Mouse (Mus musculus) fat pad, adult 2 months (tissue): Measurements from ENCODE around the gene Car14.

Experiments
- DNase-seq: peaks from one replicate; pipeline ENCODE4 v3.0.0-alpha.2; 2011; ENCODE audit warnings: low read depth, low spot score; ENCODE audit errors: extremely low read depth

The Car14 gene

DNA sequence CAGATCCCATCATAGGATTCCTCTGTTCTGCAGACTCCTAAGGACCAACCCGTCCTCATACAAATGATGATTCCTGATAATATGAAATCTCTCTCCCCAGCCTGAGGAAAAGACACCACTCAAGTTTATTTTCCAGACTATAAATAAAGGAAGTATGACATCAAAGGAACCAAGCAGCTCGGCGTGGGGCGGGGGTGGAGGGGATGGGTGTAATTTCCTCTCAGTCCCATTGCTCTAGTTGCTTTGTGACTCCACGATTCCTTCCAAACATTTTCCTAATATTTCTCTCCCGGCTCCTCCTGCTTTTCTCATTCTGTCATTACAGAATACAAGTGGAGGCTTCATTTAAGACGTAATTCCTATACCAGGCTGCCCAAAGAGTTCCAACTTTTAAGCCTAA is 11.4 kb downstream of the Car14 start:
- no peak for DNase-seq

DNA sequence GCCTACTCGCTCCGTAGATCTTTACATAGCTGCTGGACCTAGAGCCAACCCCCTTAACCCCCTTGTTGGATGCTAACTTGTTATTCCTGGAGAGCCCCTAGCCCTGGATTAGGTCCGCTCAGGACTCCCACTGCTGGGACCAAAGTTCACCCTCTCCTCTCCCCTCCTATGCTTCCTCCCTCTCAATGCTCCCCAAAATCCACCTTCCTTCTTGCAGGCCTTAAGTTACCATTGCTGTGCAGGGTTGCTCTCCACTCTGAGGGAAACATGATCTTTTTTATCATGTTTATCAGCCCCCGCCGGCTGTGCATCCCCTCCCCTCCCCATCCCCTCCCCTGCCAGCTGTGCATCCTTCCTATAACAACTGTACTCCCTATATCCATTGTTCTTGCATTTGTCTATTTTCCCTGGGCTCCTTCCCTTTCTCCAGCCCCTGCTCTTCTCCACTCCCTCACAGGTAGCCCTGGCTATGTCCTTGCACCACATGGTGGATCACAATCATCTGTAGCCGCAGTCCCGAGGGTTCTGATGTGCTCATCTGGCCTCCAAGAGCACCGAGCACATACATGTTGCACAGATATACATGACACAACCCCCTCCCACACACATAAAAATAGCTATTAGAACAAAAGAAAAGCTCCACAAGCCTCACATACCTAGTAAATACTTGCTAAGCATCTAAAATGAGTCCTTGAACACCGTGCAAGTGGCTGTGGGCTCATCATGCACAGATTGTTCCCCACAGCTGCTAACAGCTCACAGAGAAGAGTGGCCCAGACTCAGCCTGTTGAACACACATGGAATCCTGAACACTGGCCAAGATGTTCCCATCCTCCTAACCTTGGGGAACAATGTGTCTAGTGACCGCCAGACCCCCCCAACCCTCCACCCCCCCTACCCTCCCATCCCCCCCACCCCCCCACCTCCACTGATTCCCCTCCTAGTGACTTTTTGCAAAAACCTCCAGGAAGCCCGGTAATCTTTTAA is 12.1 kb downstream of the Car14 start:
- no peak for DNase-seq

DNA sequence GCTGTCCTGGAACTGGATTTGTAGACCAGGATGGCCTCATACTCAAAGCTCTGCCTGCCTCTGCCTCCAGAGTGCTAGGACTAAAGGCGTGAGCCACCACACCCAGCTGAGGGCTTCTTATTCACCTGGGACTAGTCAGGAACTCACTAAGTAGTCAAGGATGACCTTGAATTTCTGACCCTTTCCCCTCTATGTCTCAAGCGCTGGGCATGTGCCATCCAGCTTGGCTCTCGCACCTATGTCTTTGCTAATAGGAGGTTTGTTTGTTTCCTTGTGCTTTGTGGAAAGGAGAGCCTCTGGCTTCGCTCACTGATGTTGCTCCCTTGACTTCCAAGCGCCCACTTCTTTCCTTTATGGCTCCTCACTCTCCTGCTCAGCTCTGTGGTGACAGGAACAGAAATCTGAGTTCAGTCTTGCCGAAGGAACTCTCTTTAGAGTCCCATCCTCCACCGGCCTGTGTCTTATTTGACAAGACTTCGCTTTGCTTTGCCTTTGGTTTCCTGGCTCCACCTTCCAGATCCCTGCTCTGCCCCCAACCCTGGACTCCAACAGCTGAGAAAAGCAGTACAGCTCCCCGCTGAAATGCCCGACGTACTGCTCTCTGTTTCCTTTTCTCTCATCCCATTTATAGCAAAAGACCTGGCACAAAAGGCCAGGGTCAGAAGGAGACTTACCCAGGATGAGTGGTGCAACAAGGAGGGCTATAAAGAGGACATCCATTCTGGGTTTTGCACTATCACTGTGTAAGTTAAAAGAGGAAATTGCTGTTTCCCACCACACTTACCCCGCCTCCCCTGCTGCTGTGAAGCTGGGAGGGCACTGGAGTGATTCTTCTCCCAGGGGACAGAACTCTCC is 13.1 kb downstream of the Car14 start, which contains the start of gene BC028528:
Gene BC028528 (minus strand): TSS at position 795 of the 855 bp plus-strand sequence.
- no peak for DNase-seq

DNA sequence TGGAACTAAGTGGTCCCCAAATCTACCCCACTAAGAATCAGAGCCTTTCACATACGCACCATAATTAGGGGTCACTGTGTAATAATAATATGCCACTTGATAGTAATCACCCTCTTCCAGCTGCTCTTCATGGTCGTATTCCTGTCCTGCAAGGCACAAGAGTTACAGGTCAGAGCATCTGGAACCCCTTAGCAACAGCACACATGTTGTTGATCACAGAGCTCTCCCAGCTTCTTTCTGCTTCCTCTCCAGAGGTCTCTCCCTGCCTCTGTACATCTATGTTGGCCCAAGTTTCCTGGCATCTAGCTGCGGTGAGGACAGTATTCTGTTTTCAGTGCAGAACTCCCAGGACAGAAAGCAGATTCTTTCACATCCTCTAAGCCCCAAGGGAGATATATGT is 14.8 kb downstream of the Car14 start:
- no peak for DNase-seq

DNA sequence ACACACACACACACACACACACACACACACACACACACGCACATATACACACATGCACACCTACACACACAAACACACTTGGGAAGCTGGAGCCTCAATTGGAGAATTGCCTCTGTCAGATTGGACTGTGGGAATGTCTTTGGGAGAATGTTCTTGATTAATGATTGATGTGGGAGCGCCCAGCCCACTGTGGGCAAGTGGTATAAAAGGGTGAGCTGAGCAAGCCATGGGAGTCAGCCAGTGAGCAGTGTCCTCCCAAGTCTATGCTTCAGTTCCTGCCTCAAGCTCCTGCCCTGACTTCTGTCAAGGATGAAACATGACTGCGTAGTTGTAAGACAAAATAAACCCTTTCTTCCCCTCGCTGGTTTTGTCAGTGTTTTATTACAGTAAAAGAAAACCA is 16.9 kb downstream of the Car14 start:
- DNase-seq: no peak

DNA sequence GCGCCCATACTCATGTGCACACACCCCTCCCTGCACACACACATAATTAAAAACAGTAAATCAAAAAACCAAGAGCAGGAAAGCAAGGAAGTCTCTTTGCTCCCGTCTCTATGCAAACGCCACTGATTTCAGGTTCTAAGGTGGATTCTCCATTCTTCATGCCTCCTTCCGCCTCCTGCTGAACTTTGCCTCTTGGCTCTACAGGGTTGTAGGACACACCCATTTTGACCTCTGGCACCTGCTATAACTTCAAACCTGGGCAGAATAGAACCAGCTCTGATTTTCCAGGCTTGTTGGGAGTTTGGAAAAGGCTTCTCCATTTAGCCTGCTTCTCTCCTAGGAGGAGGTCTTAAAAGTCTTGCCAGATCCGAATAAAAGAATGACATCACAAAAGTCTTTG is 20.1 kb downstream of the Car14 start:
- DNase-seq: no peak

DNA sequence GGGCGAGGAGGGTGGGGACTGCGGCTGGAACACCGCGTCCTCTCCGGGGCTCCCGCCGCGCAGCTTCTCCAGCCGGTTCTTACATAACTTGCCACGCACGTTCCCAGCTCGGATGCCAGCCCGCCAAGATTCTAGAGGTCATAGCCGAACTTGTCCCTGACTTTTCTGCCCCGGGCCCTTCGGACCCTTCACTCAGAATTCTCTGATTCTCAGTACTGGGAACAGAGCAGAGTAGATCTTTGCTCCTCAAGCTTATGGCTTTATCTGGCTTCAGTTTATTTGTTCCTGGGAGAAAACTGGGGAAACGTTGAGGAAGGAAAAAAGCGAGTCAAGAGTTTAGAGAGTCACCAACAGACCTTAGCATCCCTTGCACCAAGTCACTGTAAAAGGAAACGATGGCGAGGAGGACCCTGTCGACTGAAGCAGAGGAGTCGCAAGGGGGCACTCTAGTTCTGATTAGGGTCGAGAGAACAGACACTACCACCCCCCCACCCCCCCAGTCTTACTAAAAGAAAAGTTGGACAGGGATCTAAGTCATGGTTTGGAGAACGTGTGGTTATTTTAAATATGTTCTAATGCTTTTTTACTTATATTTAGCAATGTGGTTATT is 21.6 kb downstream of the Car14 start:
- DNase-seq: no peak

DNA sequence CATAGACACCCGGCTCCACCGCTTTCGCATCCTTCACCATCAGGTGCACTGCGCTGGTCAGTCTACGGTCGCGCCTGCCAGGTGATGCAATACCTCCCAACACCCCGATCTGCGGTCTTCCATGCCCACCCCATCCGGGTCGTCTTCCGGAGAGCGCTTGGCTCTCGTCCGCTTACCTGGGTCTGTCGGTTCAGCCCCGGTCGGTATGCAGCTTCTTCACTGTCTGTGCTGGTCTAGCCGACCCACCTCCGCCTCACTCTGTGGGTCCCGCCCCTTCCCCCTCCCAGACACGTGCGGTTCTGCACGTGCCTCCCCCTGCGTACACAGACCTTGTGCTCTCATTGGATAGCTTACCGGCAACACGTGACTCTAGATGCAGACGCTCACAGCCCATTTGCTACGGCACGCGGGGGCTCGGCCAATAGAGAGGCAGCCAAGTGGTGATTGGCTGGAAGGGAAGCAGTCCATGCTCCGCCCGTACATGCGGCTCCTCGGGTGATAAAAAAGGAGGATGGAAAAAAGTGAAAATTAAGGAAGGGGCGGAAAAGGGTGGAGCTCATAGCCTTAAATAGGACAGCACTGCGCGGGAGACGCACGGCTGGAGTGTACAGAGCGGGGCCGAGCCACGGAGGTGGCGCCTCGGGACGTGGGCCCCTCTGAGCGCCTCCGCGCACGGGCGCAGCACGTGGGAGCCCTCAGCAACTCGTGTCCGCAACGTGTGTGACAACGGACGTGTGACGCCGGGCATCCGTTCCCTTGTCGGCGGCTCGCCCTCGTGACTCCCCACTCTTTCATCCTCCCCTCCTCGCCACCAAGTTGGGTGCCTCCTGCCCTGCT is 22.3 kb downstream of the Car14 start, which contains the start of gene Ciart:
Gene Ciart (minus strand): TSS at position 273 of the 837 bp plus-strand sequence.
- DNase-seq: no peak

DNA sequence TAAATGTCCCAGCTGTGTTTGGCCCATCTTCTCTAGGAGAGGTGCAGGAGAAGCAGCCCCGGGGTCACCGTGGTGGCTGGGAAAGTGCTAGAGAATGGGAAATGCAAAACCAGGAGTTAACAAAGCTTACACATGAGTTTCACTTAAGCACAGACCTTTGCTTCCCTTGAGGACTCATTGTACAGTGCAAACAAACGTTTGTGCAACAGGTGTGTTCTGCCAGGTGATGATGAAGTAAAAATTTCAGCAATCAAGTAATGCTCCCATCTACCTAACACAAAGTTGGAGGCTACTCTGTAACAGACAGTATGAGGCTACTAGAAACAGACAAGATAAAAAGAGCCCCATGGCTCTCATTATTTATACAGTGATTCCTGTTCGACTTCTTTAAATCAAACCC is 25.4 kb downstream of the Car14 start:
- no peak for DNase-seq

DNA sequence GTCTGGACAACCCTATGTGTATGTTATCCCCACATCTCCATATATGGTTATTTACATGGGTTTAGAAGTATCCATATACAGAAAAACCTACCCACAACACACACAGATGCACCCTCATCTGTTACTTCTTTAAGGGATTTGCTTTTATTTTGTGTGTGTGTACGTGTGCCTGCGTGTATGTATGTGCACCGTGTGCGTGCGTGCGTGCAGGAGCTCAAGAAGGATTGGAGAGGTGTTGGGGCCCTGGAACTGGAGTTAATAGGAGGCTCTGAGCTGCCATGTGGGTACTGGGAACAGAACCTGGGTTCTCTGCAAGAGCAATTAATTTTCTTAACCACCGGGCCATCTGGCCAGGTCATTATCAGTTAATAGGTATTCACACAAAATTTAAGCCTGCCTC is 32.4 kb downstream of the Car14 start:
- DNase-seq: no peak

DNA sequence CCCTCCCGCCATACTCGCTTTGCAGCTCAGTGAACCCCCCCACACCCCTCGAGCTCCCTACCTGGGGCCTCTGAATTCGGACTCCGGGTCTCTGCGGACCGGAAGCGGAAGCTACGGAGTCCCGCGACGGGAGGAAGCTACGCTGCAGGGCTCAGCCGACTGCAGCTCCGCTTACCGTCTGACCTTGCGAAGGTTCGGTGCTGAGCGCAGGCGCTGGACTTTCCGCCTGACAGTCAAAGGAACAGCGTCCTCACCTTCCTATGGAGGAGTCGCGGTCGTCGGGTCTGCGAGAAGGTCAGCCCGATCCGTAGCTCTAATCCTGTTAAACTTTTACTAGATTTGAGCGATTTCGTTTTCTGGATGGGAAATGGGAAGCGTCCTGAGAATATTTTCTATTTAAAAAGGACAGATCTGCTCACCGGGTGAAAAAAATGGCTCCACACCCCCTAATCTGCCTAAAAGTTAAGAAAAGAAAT is 33.1 kb downstream of the Car14 start, which contains the start of gene Mrps21:
Gene Mrps21 (minus strand): TSS at position 128 of the 476 bp plus-strand sequence.
- DNase-seq: no peak

DNA sequence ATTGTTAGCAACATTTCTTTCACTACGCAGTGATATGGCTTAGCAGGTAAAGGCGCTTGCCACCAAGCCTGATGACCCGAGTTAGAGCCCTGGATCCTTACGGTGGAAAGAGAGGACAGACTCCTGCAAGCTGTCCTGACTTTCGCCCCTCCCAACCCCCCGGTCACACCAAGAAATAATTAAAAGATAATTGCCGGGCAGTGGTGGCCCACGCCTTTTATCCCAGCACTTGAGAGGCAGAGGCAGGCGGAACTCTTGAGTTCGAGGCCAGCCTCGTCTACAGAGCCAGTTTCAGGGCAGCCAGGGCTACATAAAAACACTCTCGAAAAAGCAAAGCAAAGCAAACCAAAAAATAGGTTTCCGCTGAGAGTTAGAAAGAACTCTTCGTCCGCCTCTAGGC is 33.5 kb downstream of the Car14 start:
- DNase-seq: no peak

DNA sequence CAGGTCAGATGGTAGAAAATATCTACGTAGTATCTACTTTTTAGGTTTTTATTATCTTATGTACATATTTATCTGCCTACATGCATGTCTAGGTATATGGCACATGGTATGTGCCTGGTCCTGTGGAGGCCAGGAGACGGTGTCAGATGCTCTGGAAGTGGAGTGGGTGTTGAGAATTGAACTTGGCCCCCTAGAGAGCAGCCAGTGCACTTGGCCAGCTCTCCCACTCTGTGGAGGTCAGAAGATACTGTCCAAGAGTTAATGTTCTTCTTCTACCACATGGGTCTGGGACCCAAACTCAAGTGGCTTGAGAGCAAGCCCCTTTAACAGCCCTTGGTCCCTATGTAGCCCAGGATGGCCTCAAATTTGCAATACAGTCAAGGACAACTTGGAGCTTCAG is 37.1 kb downstream of the Car14 start:
- DNase-seq: no peak

DNA sequence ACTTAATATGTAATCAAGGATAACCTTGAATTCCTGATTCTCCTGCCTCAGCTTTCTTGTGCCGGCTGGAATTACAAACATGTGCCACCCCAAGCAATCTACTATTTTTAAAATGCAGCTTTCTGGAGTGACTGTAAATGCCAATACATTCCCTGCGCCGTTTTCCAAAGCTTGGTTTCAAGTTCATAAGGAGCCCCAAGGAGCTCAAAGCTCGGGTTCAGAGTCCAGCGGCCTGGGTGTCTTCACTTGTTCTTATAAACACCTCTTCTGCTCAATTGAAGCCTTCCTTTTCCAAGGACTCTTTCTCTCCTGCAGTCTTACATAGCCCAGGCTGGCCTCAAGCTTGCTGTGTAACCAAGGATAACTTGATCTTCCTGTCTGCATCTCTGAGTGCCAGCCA is 38.4 kb downstream of the Car14 start:
- no peak for DNase-seq

DNA sequence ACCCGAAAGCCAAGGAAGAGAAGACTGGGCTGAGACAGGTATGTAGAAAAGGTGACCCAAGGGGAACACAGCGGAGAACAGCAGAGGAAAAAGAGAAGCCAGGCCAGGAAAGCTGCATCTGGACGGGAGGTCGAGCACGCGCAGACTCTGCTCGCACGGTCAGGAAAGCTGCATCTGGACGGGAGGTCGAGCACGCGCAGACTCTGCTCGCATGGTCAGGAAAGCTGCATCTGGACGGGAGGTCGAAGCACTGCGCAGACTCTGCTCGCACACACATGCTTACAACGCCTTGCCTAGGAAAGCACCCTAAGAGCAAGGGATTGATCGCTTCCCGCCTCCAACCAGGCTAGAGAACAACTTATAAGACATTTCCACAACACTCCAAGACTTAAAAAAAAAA is 38.9 kb downstream of the Car14 start:
- no peak for DNase-seq

DNA sequence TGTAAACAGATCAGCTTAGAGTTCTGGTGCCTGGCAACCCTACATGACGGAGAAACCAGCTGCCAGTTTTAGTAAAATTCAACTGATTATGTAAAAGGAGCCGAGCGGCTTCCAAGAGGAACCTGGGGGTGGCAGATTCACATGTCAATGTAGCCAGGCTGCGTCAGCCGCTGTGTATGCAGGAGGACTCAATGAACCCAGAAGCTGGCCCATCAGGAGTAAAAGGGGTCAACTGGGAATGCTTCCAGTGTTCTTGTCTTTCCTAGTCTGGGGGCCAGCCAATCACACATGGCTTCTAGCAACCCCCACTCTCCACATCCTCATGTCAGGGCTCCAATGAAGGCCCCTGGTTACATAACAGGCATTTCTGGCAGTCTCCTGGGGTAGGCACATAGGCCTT is 39.4 kb downstream of the Car14 start:
- no peak for DNase-seq

DNA sequence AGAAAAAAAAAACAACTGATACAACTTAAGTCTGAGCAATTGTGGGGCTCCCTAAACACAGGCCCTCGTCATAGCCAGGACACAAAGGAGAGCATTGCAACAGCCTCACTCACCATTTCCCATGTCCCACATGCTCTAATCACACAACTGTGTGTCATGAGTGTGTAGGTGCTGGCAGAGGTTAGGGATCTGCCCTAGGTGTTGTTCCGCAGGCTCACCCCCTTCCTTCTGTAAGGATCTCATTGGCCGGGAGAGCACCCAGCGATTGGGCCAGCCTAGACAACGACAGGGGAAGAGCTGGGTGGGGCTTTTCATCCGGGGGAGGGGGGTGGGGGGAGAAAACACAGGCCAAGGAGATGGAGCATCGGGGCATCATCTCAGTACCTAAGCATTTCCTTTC is 40.9 kb downstream of the Car14 start:
- no peak for DNase-seq

DNA sequence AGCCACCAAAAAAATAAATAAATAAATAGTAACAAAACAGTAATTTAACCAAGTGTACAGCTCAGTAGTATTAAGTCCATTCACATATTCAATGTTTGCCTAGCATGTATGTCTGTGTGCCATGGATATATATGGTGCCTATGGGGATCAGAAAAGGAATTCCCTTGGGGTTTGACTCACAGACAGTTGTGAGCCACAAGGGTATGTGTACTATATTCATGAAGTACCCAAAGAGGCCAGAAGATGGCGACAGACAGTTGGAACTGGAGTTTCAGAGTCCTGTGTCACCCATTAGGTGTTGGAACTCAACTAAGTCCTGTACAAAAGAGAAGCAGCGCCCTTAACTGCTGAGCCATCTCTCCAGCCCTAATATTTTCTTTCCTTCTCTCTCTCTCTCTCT is 42.7 kb downstream of the Car14 start:
- no peak for DNase-seq

DNA sequence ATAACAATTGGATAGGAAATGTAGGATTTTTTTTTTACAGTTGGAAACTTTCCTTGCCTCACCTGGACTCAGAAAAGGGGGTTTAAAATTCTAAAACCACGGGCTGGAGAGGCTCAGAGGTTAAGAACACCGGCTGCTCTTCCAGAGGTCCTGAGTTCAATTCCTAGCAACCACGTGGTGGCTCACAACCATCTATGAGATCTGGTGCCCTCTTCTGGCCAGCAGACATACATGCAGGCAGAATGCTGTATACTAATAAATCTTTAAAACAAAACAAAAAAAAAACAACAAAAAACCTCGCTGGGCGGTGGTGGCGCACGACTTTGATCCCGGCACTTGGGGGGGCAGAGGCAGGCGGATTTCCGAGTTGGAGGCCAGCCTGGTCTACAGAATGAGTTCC is 43.3 kb downstream of the Car14 start:
- DNase-seq: no peak

DNA sequence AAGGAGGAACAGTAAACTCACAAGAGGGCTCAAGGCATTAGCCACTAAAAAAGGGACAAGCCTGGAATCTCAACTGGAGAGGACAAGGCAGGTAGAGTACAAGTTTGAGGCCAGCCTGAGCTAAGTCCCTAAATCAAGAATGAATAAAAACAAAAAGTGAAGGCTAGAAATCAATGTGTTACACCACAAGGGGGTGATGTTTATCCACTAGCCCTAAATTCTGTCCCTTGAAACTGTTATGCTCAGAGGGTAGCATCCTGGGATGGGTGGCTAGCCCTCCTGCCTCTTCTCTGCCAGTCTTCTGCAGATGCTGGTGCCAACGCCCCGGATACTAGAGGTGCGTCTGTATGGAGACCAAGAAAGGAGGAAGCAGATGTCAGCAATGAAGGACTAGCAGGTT is 44.2 kb downstream of the Car14 start:
- no peak for DNase-seq
